Mouse (Mus musculus): ENCODE results near the gene Ldha. TPM values are rescaled to one million over a fixed set of nuclear protein-coding genes. Genes with fewer than 3 reads are reported as not detected.
A peak's percentile ranks its signal among the peaks of the same experiment; 100 is the strongest.
"Not testable (repeated sequence)": the region's sequence is repeated elsewhere in the genome, so short reads cannot be mapped to it uniquely, and the experiment has no call there.

Ldha gene
- 3,052 and 3,173 TPM in 2 replicates for polyA plus RNA-seq (2015; fragmentation: Nextera tagmentation; extraction: Ambion mirVana)

- H3K9me3 ChIP-seq (ENCODE audit: control insufficient read depth, low read length) = no peaks in the 10 kb centered on the region
- H3K4me1 ChIP-seq (ENCODE audit: control insufficient read depth, insufficient read depth, low read length) = peaks cover 43% of the 10 kb centered on the region
- no peaks in the 10 kb centered on the region for H3K27me3 ChIP-seq (replicated peaks; ENCODE audit: control insufficient read depth, insufficient read depth, low read length)
- H3K4me2 ChIP-seq (ENCODE audit: low read depth, low read length) = no peak within 1 kb of the TSS
- H3K4me3 ChIP-seq (ENCODE audit: low read length) = no peak within 1 kb of the TSS
- peak within 1 kb of the TSS; percentile 96 for H3K27ac ChIP-seq (ENCODE audit: low read length)
- WGBS = 37% methylated on average over 6 of the region's 6 CpGs
- no peak within 1 kb of the TSS for H3K9ac ChIP-seq (ENCODE audit: low read depth, low read length)
- ATAC-seq = no peak
- no peaks in the 10 kb centered on the region for H3K36me3 ChIP-seq (ENCODE audit: control insufficient read depth, insufficient read depth, low read length)
These were observed at the start of gene Ldha for GRCm38 (mm10) chr7:46840787-46841525. Ldha (plus strand) TSS chr7:46841475.

DNA sequence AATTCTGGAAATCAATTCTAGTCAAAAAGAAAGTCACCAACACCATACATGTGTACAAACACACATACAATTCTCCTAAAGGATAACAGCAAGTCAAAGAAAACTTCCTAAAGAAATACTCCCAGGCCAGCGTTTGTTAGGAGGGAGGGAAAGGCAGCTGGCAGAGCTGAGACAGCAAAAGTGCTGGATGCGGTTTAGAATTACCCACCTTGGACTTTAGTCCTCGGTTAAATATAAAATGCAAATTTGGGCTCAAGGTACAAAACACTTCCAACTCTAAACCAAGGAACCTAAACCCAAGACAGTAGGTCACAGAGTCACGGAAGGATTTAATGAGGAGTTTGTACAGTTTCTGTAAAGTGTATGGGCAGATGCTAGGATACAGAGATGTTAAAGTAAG, 47.4 kb upstream of the Ldha start:
- 60% methylated on average over 4 of the region's 4 CpGs for WGBS
- H3K9ac ChIP-seq (ENCODE audit: low read depth, low read length) = no peak overlapping the region
- peaks cover 12% of the 10 kb centered on the region for H3K4me1 ChIP-seq (ENCODE audit: control insufficient read depth, insufficient read depth, low read length)
- 0 out of 2 replicates have a peak, but pooled peaks cover 2% of the 10 kb centered on the region for H3K36me3 ChIP-seq (ENCODE audit: control insufficient read depth, insufficient read depth, low read length)
- ATAC-seq = peak; percentile 19
- 0 out of 2 replicates have a peak overlapping the region, but pooled peaks have one; percentile 30 for H3K4me2 ChIP-seq (ENCODE audit: low read depth, low read length)
- H3K27me3 ChIP-seq (replicated peaks; ENCODE audit: control insufficient read depth, insufficient read depth, low read length) = no peaks in the 10 kb centered on the region
- peak overlapping the region; percentile 72; the same call in 1 of the 2 replicates for H3K27ac ChIP-seq (ENCODE audit: low read length)
- no peak overlapping the region for H3K4me3 ChIP-seq (ENCODE audit: low read length)
- H3K9me3 ChIP-seq (ENCODE audit: control insufficient read depth, low read length) = no peaks in the 10 kb centered on the region

DNA sequence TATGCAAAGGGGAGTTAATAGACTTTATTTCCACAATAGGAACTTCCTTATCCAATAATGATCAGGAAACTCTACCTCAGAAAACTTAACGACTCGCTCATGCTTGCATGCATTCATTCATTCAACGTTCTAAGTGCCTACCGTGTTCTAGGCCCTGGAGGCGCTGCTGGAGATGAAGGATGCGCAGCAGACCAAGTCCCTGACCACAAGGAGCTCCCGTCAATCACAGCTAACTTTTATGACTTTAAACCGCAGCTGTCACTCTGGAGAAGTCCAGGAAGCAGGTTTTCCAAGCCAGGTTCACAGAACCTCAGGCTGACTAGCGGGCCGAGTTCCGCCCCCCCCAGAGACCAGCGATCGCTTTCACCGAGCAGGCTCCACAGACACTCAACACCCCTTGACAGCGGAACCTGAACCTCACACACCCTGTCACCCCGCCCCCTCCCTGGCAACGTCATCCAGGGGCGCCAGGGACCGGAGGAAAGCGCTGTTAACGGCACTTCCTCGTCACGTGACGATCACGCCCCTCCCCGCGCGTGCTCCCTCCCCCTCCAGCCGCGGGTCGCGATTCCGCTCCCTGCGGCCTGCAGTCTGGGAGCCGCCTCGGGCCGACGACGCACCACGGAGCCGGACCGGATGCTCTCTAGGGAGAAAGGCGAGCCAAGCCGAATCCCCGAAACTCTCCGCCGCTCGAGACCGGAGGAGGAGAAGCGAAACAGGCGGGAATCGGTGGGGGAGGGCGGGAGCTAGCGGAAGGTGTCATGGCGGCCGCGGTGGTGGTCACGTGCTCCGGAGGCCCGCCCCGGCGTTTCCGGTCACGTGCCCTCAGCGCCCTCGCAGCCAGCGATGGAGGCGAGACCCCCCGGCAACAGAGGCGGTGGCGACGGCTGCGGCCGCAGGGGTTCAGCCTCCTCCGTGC, 45.7 kb upstream of the Ldha start, which contains the start of the genes Hps5 and Gtf2h1:
Hps5 (minus strand) TSS at position 778 of the 919 bp plus-strand sequence.
Gtf2h1 (plus strand) TSS at position 817 of the 919 bp plus-strand sequence.
- peak; percentile 97 for ATAC-seq
- under 1% methylated on average over 75 of the region's 75 CpGs for WGBS
- Histone ChIP-seq H3K27me3 (replicated peaks; ENCODE audit: control insufficient read depth, insufficient read depth, low read length) (no peaks in the 10 kb centered on the region), H3K27ac (ENCODE audit: low read length) (peak within 1 kb of the TSS; percentile 86), H3K4me2 (ENCODE audit: low read depth, low read length) (peak within 1 kb of the TSS; percentile 70), H3K9ac (ENCODE audit: low read depth, low read length) (peak within 1 kb of the TSS; percentile 85), H3K4me1 (ENCODE audit: control insufficient read depth, insufficient read depth, low read length) (peaks cover 12% of the 10 kb centered on the region), H3K9me3 (ENCODE audit: control insufficient read depth, low read length) (no peaks in the 10 kb centered on the region), H3K4me3 (ENCODE audit: low read length) (peak within 1 kb of the TSS; percentile 80), H3K36me3 (ENCODE audit: control insufficient read depth, insufficient read depth, low read length) (0 out of 2 replicates have a peak, but pooled peaks cover 3% of the 10 kb centered on the region)

GRCm38 (mm10) chr7:46796206-46796679, 45.0 kb upstream of the Ldha start:
- Histone ChIP-seq H3K27me3 (replicated peaks; ENCODE audit: control insufficient read depth, insufficient read depth, low read length) (no peaks in the 10 kb centered on the region), H3K4me3 (ENCODE audit: low read length) (peak overlapping the region; percentile 80), H3K36me3 (ENCODE audit: control insufficient read depth, insufficient read depth, low read length) (peaks cover 3% of the 10 kb centered on the region; the same call in 1 of the 2 replicates), H3K9me3 (ENCODE audit: control insufficient read depth, low read length) (no peaks in the 10 kb centered on the region), H3K9ac (ENCODE audit: low read depth, low read length) (peak overlapping the region; percentile 85), H3K4me1 (ENCODE audit: control insufficient read depth, insufficient read depth, low read length) (peaks cover 12% of the 10 kb centered on the region), H3K4me2 (ENCODE audit: low read depth, low read length) (peak overlapping the region; percentile 70), H3K27ac (ENCODE audit: low read length) (peak overlapping the region; percentile 86)
- ATAC-seq = peak; percentile 36
- WGBS = under 1% methylated on average over 31 of the region's 31 CpGs

GRCm38 (mm10) chr7:46796779-46797178, 44.5 kb upstream of the Ldha start:
- H3K27ac ChIP-seq (ENCODE audit: low read length) = peak overlapping the region; percentile 86

GRCm38 (mm10) chr7:46810325-46810724, 30.9 kb upstream of the Ldha start:
- H3K36me3 ChIP-seq (ENCODE audit: control insufficient read depth, insufficient read depth, low read length) = peaks cover 9% of the 10 kb centered on the region
- H3K9me3 ChIP-seq (ENCODE audit: control insufficient read depth, low read length) = no peaks in the 10 kb centered on the region
- H3K4me2 ChIP-seq (ENCODE audit: low read depth, low read length) = no peak overlapping the region
- H3K27me3 ChIP-seq (replicated peaks; ENCODE audit: control insufficient read depth, insufficient read depth, low read length) = no peaks in the 10 kb centered on the region
- H3K9ac ChIP-seq (ENCODE audit: low read depth, low read length) = no peak overlapping the region
- H3K4me1 ChIP-seq (ENCODE audit: control insufficient read depth, insufficient read depth, low read length) = no peaks in the 10 kb centered on the region
- H3K4me3 ChIP-seq (ENCODE audit: low read length) = no peak overlapping the region
- no peak for ATAC-seq
- H3K27ac ChIP-seq (ENCODE audit: low read length) = no peak overlapping the region
- 93% methylated on average over 6 of the region's 6 CpGs for WGBS

More at GRCm38 (mm10) chr7:46796779-46797178, 44.5 kb upstream of the Ldha start:
- Histone ChIP-seq H3K27me3 (replicated peaks; ENCODE audit: control insufficient read depth, insufficient read depth, low read length) (no peaks in the 10 kb centered on the region), H3K9me3 (ENCODE audit: control insufficient read depth, low read length) (no peaks in the 10 kb centered on the region), H3K36me3 (ENCODE audit: control insufficient read depth, insufficient read depth, low read length) (peaks cover 7% of the 10 kb centered on the region; the same call in 1 of the 2 replicates), H3K4me1 (ENCODE audit: control insufficient read depth, insufficient read depth, low read length) (peaks cover 12% of the 10 kb centered on the region), H3K4me3 (ENCODE audit: low read length) (peak overlapping the region; percentile 80), H3K9ac (ENCODE audit: low read depth, low read length) (peak overlapping the region; percentile 85), H3K4me2 (ENCODE audit: low read depth, low read length) (peak overlapping the region; percentile 70)
- no peak for ATAC-seq
- WGBS = 55% methylated on average over 6 of the region's 6 CpGs

GRCm38 (mm10) chr7:46814012-46814411, 27.3 kb upstream of the Ldha start:
- H3K36me3 ChIP-seq (ENCODE audit: control insufficient read depth, insufficient read depth, low read length) = peaks cover 13% of the 10 kb centered on the region

DNA sequence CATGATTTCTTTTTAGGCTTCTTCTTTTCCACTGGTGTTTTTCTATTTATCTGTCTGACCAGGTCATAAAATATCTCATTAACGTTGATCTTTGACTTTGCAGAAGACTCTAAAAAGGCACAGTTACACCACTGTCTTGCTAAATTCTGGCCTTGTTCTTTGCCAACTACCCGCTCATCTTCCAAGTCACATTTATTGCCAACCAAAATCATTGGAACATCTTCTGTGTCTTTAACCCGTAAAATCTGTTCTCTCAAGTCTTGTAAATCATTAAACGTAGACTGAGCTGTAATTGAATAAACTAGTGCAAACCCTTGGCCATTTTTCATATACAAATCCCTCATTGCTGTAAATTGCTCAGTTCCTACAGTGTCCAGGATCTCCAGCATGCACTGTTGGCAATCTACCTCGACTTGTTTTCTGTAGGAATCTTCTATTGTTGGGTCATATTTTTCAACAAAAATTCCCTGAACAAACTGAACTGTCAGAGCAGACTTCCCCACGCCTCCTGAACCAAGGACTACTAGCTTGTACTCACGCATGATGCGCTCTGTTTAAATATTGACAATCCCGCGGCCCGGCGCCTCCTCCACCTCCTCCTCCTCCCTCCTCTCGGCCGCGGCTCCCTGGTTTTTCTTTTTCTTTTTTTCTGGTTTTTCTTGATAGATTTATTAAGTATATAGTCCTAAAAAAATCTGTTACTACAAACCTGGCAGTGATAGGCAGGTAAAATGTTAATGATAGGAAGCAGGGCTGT, 20.2 kb upstream of the Ldha start:
- H3K4me2 ChIP-seq (ENCODE audit: low read depth, low read length) = not testable (repeated sequence)

More at GRCm38 (mm10) chr7:46814012-46814411, 27.3 kb upstream of the Ldha start:
- Histone ChIP-seq H3K4me2 (ENCODE audit: low read depth, low read length) (no peak overlapping the region), H3K9ac (ENCODE audit: low read depth, low read length) (no peak overlapping the region), H3K27ac (ENCODE audit: low read length) (no peak overlapping the region), H3K4me1 (ENCODE audit: control insufficient read depth, insufficient read depth, low read length) (no peaks in the 10 kb centered on the region), H3K27me3 (replicated peaks; ENCODE audit: control insufficient read depth, insufficient read depth, low read length) (no peaks in the 10 kb centered on the region), H3K9me3 (ENCODE audit: control insufficient read depth, low read length) (no peaks in the 10 kb centered on the region), H3K4me3 (ENCODE audit: low read length) (no peak overlapping the region)
- WGBS = 91% methylated on average over 4 of the region's 4 CpGs
- no peak for ATAC-seq

More for the DNA sequence above, 20.2 kb upstream of the Ldha start:
- not testable (repeated sequence) for H3K27me3 ChIP-seq (replicated peaks; ENCODE audit: control insufficient read depth, insufficient read depth, low read length); ATAC-seq; H3K4me3 ChIP-seq (ENCODE audit: low read length); H3K9ac ChIP-seq (ENCODE audit: low read depth, low read length); H3K4me1 ChIP-seq (ENCODE audit: control insufficient read depth, insufficient read depth, low read length); H3K27ac ChIP-seq (ENCODE audit: low read length); H3K36me3 ChIP-seq (ENCODE audit: control insufficient read depth, insufficient read depth, low read length); H3K9me3 ChIP-seq (ENCODE audit: control insufficient read depth, low read length)
- WGBS = 62% methylated on average over 15 of the region's 15 CpGs
